Mouse (Mus musculus) bone marrow macrophage, adult 2 months (primary cell): ENCODE measurements at regions not wholly inside any gene's neighbourhood (a gene's known extent, or its start where the extent isn't known, plus 50 kb on each side); places are given as distances from the start of the nearest gene placed in this dataset.

ENCODE experiments used
- CTCF ChIP-seq: IDR thresholded peaks from 2 replicates; pipeline ENCODE4 v1.5.1; 2012; ENCODE audit warnings: low read depth, mild to moderate bottlenecking, low read length, moderate library complexity
- POLR2A ChIP-seq: IDR thresholded peaks from 2 replicates; pipeline ENCODE4 v1.6.1; 2012; ENCODE audit warnings: mild to moderate bottlenecking, low read depth, low read length, borderline replicate concordance

DNA sequence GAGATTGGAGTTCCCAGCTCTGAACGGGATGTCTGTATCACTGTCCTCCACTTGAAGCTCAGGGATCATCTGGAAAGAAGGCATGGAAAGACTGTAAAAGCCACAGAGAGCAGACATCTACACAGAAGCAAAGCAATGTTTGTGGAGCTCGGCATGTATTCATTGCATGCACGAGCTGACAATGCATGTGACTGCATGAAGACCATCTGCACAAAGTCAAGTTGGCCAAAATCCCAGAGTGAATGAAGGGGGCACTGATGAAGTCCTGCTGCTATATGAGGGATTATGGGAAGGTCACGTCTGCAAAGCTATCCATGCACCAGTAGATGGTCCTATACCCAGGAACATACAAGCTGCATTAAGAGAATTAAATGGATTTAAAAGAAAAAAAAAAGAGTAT lies 317.6 kb upstream of the Sox9 start:
- TF ChIP-seq CTCF (no peak), POLR2A (no peak)
